Mouse (Mus musculus) cortical plate, adult 2 months (tissue): Measurements from ENCODE around the gene Cab39.

Source experiments
- CTCF ChIP-seq: fragments of 200-500 bp; IDR thresholded peaks from 2 replicates; pipeline ENCODE4 v1.5.1; 2011; ENCODE audit warnings: mild to moderate bottlenecking, control low read depth, low read length; ENCODE audit not compliant: insufficient read depth; ENCODE audit errors: extremely low read depth
- POLR2A ChIP-seq: fragments of 200-500 bp; IDR thresholded peaks from 2 replicates; pipeline ENCODE4 v1.6.1; 2011; ENCODE audit warnings: mild to moderate bottlenecking, low read length, control low read depth; ENCODE audit not compliant: insufficient read depth; ENCODE audit errors: extremely low read depth

DNA sequence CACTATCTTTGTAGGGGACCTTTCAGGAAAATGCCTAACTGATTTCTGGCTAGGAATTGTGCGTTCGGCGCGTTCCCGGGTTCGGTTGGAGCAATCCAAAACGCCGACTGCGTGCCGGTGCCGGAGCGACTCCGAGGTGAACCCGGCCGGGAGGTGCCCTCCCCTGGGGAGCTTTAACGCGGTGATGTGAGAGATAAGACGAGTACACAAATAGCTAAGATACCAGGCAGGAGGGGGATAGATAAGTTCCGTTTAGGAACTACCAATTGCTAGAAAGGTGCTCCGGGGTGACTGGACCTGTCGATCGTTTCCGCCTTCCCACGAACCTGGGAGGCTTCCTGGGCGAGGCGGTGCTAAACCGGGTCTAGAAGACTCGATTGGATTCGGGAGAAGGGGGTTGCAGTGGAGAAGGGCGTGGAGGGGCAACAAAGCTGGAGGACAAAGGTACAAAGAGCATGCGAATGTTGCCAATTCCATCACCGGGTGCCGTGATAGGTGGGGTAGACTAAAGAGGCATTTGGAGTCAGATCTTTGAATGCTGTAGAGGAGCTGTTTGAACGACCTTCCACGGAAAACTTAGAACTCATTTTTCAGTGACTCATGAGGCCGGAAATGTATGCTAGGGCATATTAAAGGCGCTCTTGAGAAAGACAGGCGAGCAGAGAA lies 998 bp downstream of the Cab39 start:
- TF ChIP-seq CTCF (no peak), POLR2A (no peak)
